Mouse (Mus musculus) gonadal fat pad, adult 2 months (tissue): ENCODE data around the gene Anxa4. TPM values are rescaled to one million over a fixed set of nuclear protein-coding genes. Genes with fewer than 3 reads are reported as not detected.

ENCODE experiments used
- polyA plus RNA-seq: library from polyadenylated mRNA; depleted of rRNA; stranded (reverse); fragments of >200 nt; gene quantifications from 2 replicates; pipeline ENCODE4 v1.2.3, GENCODE M21; 2012; rRNA removed

Gene Anxa4
- polyA plus RNA-seq, 1 experiment, result 44.4 TPM

Other genes starting within 250 kb of the Anxa4 start
- gene Asprv1, start 165.4 kb downstream of the Anxa4 start, polyA plus RNA-seq, result 0.13 and 0.38 TPM in 2 replicates
- gene Mxd1, start 124.4 kb downstream of the Anxa4 start, polyA plus RNA-seq, result 6.9 and 7.0 TPM in 2 replicates
- gene Snrnp27, start 109.1 kb downstream of the Anxa4 start, polyA plus RNA-seq, result 10.1 and 13.7 TPM in 2 replicates
- gene Gmcl1, start 60.2 kb downstream of the Anxa4 start, polyA plus RNA-seq, result 10.5 and 13.7 TPM in 2 replicates
- 17.8 and 19.2 TPM in 2 replicates for gene Aak1, start 55.9 kb upstream of the Anxa4 start, polyA plus RNA-seq
- 60.8 and 65.8 TPM in 2 replicates for gene Nfu1, start 215.7 kb upstream of the Anxa4 start, polyA plus RNA-seq
- gene Gfpt1, start 249.3 kb upstream of the Anxa4 start, polyA plus RNA-seq, result 20.4 and 24.1 TPM in 2 replicates